Mouse (Mus musculus): ENCODE measurements around the gene Esrrb. TPM values are rescaled to one million over a fixed set of nuclear protein-coding genes. Genes with fewer than 3 reads are reported as not detected.

Esrrb gene
- total RNA-seq, 1 experiment from 2014 or later, result 0.06 TPM

DNA sequence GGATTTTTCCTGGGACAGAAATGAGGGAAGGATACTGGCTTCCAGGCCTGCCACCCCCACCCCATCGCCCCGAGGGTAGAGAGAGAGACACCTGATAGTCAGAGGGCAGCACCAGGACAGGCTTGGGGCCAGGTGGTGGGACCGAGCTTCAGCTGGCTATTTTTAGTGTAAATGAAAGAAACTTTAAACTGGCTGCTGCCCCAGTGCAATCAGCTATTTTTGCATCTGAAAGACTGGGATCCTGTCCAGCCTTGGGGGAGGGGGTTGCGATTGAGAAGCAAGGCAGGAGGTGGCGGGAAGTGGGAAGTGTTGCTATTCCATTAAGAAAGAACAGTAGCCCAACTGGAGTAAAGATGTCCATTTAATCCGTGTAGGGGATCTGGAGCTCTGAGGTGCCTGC is 137.8 kb downstream of the Esrrb start:
- peak; percentile 49 for DNase-seq

DNA sequence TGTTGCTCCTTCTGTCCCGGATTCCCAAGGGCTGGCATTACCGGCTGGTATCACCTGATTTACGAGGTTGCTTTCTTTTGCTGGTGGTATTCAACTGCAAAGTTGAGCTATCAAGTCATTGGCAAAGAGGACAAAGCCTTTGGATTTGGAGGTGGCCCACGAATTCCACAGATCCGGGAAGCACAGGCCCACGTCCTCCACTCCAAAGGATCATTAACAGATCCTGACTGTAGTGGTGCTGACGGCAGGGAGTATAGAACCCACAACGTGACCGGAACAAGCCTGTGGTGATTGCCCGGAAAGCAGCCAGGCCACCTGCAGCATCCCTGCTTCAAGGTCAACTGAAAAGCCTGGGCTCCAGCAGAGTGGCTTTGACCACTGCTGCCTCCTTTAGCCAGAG is 140.8 kb downstream of the Esrrb start:
- DNase-seq, result no peak

DNA sequence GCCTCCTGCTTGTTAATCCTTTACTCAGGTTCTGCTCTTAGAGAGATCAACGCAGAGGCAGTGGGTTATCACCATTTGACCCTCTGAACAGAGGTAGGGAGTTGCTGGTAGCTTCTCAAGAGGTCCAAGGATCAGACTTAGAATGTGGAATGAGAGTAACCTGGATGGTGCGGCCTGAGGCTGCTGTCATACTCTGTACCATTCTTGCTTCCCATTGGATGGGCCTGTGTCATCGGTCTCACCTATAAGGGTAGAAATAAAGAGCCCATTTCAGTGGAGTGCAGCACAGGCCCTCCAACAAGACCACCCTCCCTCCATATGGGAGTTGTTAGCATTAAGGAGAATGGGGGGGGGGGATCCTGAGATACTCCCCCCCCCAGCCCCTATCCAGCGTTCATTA is 143.0 kb downstream of the Esrrb start:
- DNase-seq, result no peak

DNA sequence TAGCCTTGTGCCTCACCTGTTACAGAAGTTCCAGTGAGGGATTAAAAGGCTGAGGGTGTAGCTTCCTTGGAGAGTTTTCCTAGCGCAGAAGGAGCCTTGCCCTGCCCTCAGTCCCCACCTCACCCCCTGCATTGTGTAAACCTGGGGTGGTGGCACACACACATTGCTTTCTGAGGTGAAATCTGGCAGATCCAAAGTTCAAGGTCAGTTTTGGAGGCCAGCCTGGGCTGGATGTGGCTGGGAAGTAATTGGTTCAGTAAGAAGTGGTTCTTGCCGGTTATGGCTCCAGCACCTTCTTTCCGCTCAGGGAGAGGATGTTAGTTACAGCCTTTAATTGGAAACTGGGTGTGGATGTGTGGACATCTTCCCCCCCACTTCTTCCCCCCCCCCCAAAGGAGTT is 143.4 kb downstream of the Esrrb start:
- DNase-seq, result no peak

DNA sequence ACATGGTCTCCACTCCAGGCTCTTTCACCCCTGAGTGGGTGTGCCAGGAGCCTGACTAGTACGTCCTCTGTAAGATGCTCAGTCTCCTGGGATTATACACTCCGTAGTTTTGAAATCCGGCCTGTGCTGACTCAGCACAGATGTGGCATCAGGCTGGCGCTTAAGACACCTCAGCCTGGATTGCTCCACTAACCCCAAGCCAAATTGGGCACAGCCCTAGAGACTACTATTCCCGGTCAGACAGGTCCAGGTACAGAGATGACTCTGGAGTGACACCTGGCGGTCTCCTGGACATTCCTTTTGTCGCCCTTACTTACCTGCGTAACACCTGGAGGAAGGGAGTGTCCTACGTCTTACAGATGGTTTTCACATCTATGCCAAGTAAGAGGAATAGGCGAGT is 146.8 kb downstream of the Esrrb start:
- no peak for DNase-seq

DNA sequence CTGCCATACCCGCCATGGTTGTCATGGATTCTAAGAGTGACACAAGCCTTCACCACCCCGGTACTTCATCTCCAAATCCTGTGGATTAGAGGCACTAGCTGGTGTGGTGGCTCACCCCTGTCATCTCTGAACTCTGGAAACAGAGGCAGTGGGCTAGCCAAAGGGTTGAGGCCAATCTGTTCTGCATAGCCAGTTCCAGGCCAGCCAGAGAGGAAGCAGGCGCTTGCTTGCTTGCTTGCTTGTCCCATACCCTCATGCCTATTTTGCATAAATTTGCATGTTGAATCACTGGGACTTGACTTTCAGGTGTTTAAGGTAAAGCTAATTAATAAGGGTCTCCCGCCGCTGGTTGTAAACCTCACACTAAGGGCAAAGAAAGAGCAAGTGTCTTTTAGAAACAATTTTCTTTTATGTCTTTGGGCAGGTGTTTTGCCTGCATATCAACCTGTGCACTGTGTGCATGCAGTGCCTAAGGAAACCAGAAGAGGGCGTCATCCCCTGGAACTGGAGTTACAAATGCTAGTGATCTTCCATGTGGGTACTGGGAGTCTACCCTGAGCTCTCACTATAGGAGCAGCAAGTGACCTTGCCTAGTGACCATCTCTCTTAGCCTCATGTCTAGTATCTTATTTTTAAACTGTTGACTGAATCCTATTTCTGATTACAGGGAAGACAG is 147.5 kb downstream of the Esrrb start:
- DNase-seq, result no peak

DNA sequence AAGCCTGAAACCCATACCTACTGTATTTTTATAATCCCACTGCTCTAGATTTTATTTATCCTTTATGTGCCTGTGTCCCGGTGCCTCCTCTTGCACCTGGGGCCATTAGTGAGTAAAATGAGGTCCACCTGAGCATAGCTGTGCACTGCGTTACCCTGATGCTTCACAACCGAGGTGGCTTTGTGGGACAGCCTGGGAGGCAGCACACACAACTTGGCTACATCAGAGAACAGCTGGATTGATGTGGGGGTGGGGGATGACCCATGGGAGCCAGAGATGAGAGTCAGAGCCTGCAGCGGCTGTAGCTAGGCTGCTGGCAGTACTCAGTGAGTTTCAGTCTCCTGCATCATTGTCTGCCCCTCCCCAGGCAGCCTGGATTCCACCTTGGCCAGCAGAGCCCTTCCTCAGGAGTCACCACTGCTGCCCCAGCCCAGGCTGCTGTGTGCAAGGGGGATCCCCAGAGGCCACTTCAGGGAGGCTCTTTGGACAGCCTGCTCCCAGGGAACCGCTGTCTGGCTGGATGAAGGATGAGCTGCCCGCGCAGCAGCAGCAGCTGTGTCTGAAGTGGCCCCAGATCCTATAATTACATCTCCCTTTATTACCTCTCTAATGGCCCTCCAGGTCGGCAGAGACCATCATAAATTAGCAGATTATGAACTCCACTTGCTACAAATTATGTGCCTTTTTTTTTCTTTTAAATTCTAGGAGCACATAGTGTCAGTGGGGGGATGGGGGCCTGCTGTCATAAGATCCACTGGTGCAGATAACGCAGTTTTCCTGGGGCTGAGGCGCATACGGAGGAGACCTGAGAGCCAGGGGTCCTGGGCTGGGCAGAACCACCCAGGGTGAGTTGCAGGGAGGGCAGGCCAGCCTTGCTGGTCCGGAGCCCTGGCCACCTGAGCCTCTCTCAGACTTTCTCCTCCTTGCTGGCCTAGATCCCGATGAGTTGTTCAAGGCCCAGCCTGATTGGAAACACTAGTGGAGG is 148.7 kb downstream of the Esrrb start:
- no peak for DNase-seq

DNA sequence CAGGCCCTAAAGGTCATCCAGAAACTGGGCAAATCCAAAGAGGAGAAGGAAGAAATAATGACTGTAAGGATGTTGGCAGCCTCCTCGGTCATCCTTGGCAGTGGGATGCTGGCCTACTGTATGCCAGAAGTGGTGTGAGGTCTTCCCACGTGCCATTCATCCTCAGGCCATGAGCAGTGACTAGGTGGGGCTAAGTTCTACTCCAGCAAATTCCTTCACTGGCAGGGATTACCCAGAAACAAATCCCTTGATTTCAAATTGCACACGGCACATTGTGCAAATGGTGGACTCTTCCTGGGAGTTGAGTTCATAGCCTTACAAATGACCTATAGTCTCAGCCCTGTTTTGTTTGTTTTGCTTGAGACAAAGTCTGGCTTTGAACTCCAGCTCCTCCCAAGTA is 151.4 kb downstream of the Esrrb start:
- DNase-seq, result no peak

DNA sequence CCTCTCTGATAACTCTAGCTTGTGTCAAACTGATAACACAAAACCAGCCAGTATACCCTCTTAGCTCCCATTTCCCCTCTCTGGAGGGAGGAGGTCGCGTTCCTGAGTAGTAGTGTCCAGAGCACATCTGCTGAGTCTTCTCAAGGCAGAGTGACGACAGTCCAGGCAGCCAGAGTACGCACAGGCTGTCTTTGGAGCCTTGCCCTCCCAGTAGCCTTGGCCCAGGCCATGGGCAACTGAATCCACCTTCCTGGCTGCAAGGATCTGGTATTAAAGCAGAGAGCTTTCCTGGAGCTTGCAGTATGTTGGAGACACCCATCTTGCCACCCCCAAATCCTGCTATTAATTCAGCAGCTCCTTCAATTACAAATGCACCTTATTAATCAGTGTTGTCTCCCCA is 152.7 kb downstream of the Esrrb start:
- DNase-seq, result no peak

DNA sequence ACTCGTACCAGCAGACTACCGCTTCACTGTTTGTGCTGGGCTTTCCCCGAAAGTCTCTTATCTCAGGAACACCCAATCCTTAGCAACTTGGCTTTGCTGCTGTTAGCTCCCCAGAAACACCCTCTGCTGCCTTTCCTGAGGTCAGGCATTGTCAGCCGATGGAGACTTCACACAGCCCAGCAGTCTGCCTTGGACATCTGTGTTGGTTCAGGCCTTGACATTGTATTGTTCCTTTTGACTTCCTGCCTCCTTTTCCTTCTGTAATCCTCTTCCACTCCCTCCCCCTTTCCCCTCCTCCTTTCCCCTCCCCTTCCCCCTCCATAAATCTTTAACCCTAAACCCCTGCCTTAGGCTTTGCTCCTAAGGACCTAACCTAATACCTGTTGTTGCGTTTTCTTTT is 155.7 kb downstream of the Esrrb start:
- no peak for DNase-seq

DNA sequence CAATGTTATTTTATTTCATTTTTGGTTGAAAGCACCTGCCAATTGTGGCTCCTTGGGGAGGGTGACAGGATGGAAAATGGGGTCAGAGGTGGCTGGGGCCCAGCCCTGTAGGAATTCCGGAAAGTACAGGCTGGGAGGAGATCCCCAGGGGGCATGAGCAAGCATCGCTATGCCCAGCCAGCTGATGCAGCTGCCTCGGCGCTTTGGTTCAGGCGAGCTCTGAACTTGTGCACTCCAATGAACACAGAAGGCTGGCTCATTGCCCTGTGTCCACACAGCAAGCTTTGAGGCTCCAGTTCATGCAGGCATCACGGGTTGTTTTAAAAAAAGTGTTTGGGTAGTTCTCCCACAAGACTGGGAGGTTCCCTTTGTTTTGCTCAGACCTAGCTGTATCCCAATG is 156.8 kb downstream of the Esrrb start:
- no peak for DNase-seq

DNA sequence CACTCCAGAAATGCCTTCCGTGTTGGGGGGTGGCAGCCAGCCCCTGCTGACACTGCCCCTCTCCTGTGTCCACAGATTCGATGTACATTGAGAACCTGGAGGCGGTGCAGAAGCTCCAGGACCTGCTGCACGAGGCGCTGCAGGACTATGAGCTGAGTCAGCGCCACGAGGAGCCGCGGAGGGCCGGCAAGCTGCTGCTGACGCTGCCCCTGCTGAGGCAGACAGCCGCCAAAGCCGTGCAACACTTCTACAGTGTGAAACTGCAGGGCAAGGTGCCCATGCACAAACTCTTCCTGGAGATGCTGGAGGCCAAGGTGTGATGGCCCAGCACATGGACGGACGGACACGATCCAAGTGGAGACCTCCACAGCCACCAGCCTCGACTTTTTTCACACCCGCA is 157.8 kb downstream of the Esrrb start:
- peak; percentile 11 for DNase-seq

DNA sequence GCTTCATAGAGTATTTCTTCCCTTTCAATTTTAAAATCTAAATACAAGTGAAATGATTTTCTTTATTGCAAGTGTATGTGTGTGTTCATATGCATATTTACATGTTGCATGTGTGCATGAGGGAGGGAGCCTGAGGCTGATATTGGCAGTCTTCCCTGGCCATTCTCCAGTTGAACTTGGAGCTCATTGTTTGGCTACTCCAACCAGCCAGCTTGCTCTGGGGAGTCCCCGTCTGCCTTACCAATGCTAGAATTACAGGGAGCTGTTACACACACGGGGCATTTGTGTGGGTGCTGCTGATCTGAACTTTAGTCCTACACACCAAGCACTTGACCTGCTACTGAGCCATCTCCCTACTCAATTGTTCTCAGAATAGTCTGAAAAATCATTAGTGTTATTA is 173.4 kb downstream of the Esrrb start:
- no peak for DNase-seq

DNA sequence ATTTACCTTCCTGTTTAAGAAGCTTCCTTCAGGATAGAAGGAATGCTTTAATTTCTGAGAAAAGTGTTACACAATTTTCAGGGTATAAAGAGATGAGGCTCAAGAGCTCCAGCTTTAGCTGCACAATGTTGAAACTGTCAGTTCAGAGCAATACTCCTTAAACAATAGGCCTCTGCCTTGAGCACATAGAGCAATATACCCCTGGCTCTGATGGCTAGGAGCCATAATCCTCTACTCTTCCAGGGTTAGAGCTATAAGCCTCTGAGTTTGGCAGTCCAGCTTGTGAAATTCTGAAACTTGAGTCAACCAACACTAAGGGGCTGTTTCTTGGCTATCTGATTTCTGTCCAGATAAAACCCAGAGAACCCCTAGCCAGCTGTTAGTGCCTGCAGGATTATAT is 176.9 kb downstream of the Esrrb start:
- no peak for DNase-seq

DNA sequence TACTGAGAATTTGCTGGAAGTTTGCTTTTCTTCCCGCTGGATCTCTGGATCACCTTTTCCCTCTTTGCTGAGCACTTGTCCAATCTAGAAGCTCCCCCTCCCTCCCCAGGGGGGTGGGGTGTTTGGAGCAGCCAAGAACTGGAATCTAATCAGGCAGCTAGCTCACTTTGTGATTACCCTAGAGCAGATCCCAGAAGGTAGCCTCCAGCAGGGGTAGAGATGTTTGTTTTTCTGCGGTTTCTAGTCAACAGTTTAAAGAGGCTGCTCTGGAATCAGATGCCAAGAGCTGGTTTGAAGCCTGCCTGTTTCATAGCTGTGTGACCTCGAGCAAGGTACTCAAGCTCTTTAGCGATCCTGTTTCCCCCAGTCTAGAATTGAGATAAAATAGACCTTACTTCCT is 177.8 kb downstream of the Esrrb start:
- no peak for DNase-seq

DNA sequence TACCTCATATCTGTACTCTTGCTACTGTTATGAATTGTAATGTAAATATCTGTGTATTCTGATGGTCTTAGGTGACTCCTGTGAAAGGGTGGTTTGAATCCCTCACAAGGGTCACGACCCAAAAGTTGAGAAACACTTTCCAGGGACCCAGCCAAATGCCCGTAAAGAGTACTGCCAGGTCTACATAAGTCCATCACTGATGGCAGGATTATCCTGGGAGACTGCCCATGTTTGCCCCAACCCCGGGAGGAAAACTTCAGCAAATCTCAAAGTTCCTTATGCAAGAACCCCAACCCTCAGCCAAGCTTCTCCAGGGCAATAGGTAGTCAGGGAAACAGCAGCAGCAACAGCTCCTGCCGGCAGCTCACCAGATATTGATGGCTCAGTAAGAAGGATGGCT is 178.6 kb downstream of the Esrrb start:
- DNase-seq, result no peak

DNA sequence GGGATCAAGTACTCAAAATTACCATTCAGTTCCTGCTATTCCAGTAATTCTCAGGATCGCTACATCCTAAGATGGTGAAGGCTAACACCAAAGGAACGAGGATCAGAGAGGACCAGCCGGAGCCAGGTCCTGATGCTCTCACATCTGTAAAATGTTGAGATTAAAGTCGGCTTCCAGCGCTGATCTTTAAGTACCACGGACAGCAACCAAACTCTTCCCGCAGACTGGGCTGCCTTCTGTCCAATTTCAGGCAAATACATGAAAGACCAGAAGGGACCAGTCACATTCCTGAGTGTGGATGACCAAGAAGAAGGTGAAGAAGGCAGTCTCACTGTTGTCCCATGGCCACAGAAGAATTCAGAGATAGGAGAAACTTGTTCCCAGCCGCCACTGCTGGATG is 186.9 kb downstream of the Esrrb start:
- DNase-seq, result no peak

DNA sequence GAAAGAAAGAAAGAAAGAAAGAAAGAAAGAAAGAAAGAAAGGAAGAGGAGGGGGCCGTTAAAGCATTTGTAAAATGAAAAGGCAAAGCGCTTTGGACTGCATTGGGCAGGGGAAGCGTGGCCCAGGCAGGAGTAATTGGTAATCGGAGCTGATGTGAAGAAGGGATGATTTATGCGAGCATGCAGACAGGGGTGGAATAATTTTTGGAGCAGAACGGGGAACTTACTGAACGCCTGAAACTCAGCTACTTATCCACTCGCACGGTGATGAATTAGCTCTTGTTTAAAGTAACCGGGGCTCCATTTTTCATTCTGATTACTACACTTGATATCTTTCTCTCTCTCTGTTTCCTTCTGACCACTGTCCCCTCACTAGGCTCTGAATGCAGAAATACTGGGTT is 192.1 kb downstream of the Esrrb start:
- no peak for DNase-seq

DNA sequence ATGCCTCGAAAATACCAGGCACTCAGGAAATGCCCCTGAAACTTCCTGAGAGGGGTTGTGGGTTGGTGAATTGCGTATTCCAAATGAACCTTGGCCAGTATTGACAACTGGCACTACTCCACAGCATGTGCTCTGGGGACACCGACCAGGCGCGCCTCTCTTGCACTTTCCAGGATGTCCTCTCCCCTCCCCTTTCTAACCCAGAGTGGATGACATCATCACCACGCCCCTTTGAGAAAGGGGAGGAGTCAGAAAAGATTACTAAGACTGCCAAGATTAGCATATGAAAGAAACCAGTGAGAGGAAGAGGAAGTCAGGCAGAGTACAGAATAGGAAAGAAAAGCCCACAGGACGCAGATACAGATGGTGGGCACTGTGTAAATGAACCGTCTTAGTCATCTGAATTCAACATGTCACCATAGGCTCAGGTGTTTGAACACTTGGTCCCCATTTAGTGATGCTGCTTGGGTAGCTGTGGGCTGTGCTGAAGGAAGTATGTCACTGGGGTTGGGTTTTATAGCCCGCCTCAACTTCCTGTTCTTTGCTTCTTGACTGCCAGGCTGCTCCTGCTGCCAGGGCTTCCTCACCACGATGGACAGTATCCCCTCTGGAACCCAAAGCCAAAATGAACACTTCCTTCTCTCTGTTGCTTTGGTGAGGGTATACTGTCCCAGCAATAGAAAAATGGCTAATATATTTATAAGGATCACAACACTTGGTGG is 196.0 kb downstream of the Esrrb start:
- no peak for DNase-seq

DNA sequence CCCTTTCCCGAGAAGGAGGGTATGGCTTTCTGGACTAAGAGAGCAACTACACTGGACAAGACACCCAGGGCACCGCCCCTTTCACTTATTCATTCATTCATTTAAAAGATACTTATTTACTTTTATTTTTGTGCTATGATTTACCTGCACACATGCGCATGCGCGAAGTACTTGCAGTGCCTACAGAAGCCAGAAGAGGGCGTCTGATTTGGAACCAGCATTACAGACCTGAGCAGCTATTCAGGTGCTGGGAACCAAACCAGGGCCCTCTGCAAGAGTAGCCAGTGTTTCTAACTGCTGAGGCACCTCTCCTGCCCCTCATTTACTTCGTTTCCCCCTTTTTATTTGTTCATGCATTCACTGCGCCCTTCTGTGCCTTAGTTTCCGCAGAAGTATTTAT is 198.0 kb downstream of the Esrrb start:
- no peak for DNase-seq

DNA sequence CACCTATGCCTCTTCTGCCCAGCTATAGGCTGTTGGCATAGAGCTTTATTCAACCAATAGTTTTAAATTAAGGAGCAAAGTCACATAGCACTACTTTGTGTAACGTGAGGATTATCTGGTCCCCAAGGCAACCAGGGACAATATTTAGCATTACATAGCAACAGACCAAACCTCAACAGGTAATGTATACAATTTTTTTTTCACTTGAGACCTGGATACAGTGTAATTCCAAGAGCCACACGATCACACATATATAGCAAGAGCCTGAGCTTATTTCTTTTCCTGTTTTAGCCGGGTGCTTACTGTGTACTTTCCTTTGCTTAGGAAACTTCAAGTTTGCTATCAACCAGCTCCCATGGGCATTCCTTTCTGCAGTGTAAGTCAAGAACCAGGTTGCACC is 201.8 kb downstream of the Esrrb start:
- no peak for DNase-seq

DNA sequence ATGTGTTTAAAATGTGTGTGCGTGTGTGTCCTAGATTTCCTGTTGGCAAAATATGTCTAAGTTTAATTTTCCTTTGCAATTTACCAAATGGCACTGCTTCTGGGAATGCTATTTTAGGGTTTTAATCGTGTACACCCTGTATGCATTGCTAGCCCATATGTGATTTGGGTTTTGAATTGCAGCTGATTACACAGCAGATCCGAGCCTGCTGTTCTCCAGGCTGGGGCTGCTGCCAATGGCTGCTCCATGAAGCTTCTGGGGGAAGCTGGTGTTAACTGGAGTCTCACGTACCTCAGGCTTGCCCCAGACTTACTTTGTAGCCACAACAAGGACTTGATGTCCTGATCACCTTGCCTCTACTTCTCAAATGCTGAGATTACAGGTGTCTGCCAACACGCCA is 205.1 kb downstream of the Esrrb start:
- no peak for DNase-seq

Measured in adrenal gland, postnatal 25 days (tissue).